Mouse (Mus musculus) small intestine, adult 2 months (tissue): ENCODE data around the gene Zfand5. TPM values are rescaled to one million over a fixed set of nuclear protein-coding genes. Genes with fewer than 3 reads are reported as not detected.
"Not testable (repeated sequence)": the region's sequence is repeated elsewhere in the genome, so short reads cannot be mapped to it uniquely, and the experiment has no call there.

Source experiments
- H3K27ac ChIP-seq: fragments of 200-500 bp; 2 replicates; pipeline ENCODE4 v1.5.1; 2012; ENCODE audit warnings: low read depth, low read length, control low read depth, inconsistent platforms; ENCODE audit not compliant: insufficient read depth
- H3K27me3 ChIP-seq: fragments of 200-500 bp; 2 replicates; pipeline ENCODE4 v1.6.1; 2012; ENCODE audit warnings: mild to moderate bottlenecking, moderate library complexity, low read length, inconsistent platforms; ENCODE audit not compliant: control insufficient read depth, insufficient read depth
- H3K36me3 ChIP-seq: fragments of 200-500 bp; 2 replicates; pipeline ENCODE4 v1.6.1; 2012; ENCODE audit warnings: mild to moderate bottlenecking, low read length, control low read depth, inconsistent platforms; ENCODE audit not compliant: control insufficient read depth, insufficient read depth
- H3K4me1 ChIP-seq: fragments of 200-500 bp; 2 replicates; pipeline ENCODE4 v1.6.1; 2012; ENCODE audit warnings: low read length, inconsistent platforms, mixed read lengths; ENCODE audit not compliant: control insufficient read depth, insufficient read depth, insufficient read length
- H3K4me3 ChIP-seq: fragments of 200-500 bp; 2 replicates; pipeline ENCODE4 v1.5.1; 2012; ENCODE audit warnings: low read depth, mild to moderate bottlenecking, control low read depth, inconsistent platforms, low read length, moderate library complexity
- CTCF ChIP-seq: fragments of 200-500 bp; IDR thresholded peaks from 2 replicates; pipeline ENCODE4 v1.5.1; 2012; ENCODE audit warnings: low read depth, mild to moderate bottlenecking, control low read depth, inconsistent platforms, low read length, moderate library complexity, mixed read lengths; ENCODE audit not compliant: insufficient replicate concordance, insufficient read length; ENCODE audit errors: extremely low read depth
- POLR2A ChIP-seq: fragments of 200-500 bp; IDR thresholded peaks from 2 replicates; pipeline ENCODE4 v1.6.1; 2012; ENCODE audit warnings: low read depth, mild to moderate bottlenecking, control low read depth, inconsistent platforms, low read length, moderate library complexity
- WGBS: fragments of 180-500 bp; shearing (Covaris S2); methylation state at CpG from one replicate; pipeline ENCODE4 v1.1.7; 2018; 5-methylcytosine and 5-hydroxymethylcytosine counted together
- polyA plus RNA-seq: library from polyadenylated mRNA; depleted of rRNA; stranded (reverse); fragments of >200 nt; gene quantifications from 2 replicates; pipeline ENCODE4 v1.2.3, GENCODE M21; 2012; rRNA removed

The Zfand5 gene
- 11.9 and 17.9 TPM in 2 replicates for polyA plus RNA-seq

DNA sequence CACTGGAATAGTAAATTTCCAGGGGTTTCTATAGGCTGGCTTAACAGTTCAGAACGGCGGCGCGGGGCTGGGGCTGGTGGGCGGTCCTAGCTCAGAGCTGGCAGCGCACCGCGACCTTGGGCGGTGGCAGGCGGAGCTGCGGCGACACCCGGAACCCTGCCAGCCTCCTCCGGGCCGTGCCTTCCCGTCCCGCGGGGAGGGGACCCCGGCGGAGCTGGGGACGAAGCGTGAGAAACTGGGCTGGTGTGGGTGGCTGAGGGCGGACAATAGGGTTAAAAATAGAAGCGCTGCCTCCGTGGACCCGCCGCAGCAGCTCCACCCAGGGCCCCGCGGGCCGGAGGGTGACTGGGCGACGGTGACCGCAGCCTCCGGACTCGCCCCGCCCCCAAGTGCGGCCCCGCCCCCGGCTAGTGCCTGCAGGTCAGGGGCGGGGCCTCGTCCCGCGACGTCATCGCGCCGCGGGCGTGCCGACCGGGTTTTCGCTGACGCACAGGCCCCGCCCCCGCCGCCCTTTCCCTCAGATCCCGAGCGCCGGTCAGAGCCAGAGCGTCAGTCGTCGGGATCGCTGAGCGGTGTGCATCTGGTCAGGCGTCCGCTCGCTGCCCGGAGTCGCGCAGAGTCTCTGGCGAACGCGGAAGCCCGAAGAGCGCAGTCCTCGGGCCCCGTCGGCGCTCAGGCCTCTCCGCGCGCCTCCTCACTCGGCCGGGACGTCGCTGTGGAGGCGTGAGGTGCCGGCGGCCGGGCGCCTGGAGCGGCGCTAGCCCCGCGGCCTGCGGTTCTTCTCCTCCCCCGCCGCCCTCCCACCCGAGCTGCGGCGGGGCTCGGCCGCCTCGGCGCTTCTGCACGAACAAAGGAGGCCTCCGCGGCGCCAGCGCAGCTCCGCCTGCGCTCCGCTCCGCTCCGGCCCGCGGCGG, at the start of gene Zfand5:
Gene Zfand5 (plus strand): TSS at position 538 of the 914 bp plus-strand sequence.
- under 1% methylated on average over 118 of the region's 118 CpGs for WGBS
- Histone ChIP-seq H3K27me3 (no peaks in the 10 kb centered on the region), H3K36me3 (peaks cover 7% of the 10 kb centered on the region), H3K4me1 (no peaks in the 10 kb centered on the region; the same call in none of the 2 replicates), H3K4me3 (peak within 1 kb of the TSS; percentile 82), H3K27ac (peak within 1 kb of the TSS; percentile 90)
- peak; percentile 99 for TF ChIP-seq POLR2A
- no peak for TF ChIP-seq CTCF

DNA sequence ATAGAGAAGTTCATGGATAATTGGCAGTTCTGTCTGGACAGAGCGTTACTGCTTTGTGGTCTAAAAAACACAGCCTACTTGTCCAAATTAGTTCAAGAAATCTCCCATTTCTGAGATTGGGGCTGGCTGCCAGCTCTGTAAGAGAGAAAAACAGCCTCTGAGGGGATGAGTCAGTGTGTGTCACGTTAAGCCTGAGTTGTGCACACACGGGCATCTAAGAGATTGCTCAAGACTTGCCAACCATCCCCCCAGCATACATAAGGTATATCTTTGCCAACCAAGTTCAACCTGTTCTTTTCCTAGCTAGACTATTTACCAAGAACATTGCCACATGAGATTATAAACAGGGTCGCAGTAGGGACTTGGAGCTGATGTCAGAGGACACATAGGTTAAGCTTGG, 44.9 kb upstream of the Zfand5 start:
- no peak overlapping the region for H3K4me3 ChIP-seq
- H3K27ac ChIP-seq = no peak overlapping the region
- WGBS = 54% methylated on average over 4 of the region's 4 CpGs
- no peaks in the 10 kb centered on the region for H3K27me3 ChIP-seq
- no peak for TF ChIP-seq POLR2A
- TF ChIP-seq CTCF = no peak
- no peaks in the 10 kb centered on the region for H3K4me1 ChIP-seq
- H3K36me3 ChIP-seq = no peaks in the 10 kb centered on the region

DNA sequence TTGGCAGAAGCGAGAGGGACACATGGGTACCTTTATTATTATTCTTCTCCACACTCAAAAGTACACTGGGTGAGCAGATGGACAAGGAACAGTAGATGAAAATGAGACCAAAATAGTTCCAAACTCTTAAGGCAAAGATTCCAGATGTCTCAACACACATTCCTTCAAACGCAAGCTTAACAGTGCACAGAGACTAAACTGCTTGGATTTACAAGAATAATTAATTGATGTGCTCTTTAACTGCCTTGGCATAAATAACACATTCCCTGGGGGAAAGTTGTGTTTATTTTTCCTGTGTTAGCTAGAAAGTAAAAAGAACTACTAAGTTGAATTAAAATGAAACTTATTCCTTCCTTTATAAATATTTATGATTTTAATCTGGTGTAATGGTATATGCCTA, 44.3 kb upstream of the Zfand5 start:
- H3K4me1 ChIP-seq = no peaks in the 10 kb centered on the region
- no peaks in the 10 kb centered on the region for H3K27me3 ChIP-seq
- TF ChIP-seq POLR2A = no peak
- H3K4me3 ChIP-seq = no peak overlapping the region
- H3K36me3 ChIP-seq = no peaks in the 10 kb centered on the region
- H3K27ac ChIP-seq = no peak overlapping the region
- WGBS = 75% methylated on average over 2 of the region's 2 CpGs

GRCm38 (mm10) chr19:21248730-21249129, 23.3 kb upstream of the Zfand5 start:
- H3K36me3 ChIP-seq, H3K4me3 ChIP-seq, H3K27ac ChIP-seq, H3K27me3 ChIP-seq, H3K4me1 ChIP-seq: not testable (repeated sequence)
- WGBS = 67% methylated on average over 2 of the region's 2 CpGs

DNA sequence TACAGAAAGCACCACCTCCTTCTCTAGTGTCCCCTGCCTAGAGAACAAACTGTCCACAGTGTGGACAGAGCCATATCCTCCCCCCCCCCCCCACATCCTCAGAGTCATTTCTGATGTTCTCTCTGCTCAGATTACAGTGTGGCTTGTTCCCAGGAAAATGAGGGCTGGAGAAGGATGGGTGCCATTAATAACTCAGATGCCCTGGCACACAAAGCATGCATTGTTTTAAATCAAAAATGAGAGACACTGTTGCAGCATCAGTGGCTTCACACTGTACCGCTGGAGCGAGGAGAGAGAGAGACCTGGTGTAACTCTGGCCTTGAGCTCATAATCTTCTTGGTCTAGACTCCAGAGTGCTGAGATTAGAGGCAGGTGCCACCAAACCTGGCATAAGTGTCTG, 18.2 kb upstream of the Zfand5 start:
- H3K27me3 ChIP-seq = no peaks in the 10 kb centered on the region
- 70% methylated on average over 2 of the region's 2 CpGs for WGBS
- no peak overlapping the region for H3K4me3 ChIP-seq
- no peaks in the 10 kb centered on the region for H3K36me3 ChIP-seq
- no peaks in the 10 kb centered on the region for H3K4me1 ChIP-seq
- TF ChIP-seq CTCF = no peak
- no peak for TF ChIP-seq POLR2A
- H3K27ac ChIP-seq = no peak overlapping the region

DNA sequence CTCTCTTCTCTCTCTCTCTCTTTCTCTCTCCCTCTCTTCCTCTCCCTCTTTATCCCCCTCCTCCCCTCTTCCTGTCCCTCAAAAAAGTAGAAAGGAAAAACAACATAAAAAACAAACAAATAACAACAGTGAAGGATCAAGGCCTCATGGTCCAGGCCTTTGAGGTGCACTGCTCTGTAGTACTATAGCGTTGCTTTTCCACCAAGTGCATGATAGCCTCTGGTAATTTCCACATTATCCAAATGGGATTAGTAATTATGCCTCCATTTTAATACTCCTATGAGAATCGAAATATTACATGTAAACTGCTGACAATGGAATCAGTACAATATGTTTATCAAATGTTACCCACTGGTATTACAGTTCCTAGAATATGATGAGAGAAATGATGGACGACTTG, 16.2 kb upstream of the Zfand5 start:
- H3K4me1 ChIP-seq = peaks cover 5% of the 10 kb centered on the region; the same call in 1 of the 2 replicates
- no peaks in the 10 kb centered on the region for H3K27me3 ChIP-seq
- no peak for TF ChIP-seq POLR2A
- no peak for TF ChIP-seq CTCF
- H3K36me3 ChIP-seq = no peaks in the 10 kb centered on the region
- WGBS = 85% methylated on average over 3 of the region's 3 CpGs
- no peak overlapping the region for H3K4me3 ChIP-seq
- H3K27ac ChIP-seq = no peak overlapping the region

GRCm38 (mm10) chr19:21259453-21259852, 12.6 kb upstream of the Zfand5 start:
- Histone ChIP-seq H3K27ac (no peak overlapping the region), H3K4me1 (peaks cover 5% of the 10 kb centered on the region; the same call in 1 of the 2 replicates), H3K4me3 (no peak overlapping the region), H3K27me3 (no peaks in the 10 kb centered on the region), H3K36me3 (no peaks in the 10 kb centered on the region)
- WGBS = 42% methylated on average over 2 of the region's 2 CpGs
- TF ChIP-seq CTCF (no peak), POLR2A (no peak)
